In genomic region chr5:115391935-115392334, GRCm38 (mm10) we compare ENCODE assay signal across 29 mouse cellular contexts. TPM values are rescaled to one million over a fixed set of nuclear protein-coding genes. Genes with fewer than 3 reads are reported as not detected.
DNase-seq lines count a peak whose midpoint lies in the region; ATAC-seq and TF ChIP-seq lines count a peak whose summit lies in the region.
"Had no signal": no experiment of that assay in that cellular context is flagged by ENCODE, and none has a peak within 500 bp of the region (broad histone marks: within the 10 kb centered on the region; RNA-seq: fewer than 3 reads in every experiment).

No protein-coding gene starts in this region.

- TF ChIP-seq CTCF in kidney, postnatal 0 days (IDR thresholded peaks at IDR 0.05; ENCODE audit: low read depth), result no peak
- no peak for TF ChIP-seq CTCF in thymus, adult 2 months (IDR thresholded peaks at IDR 0.05; ENCODE audit: borderline replicate concordance, control insufficient read depth, extremely low read depth, insufficient read depth, low read length, poor library complexity)

- no peaks in the 10 kb centered on the region for H3K36me3 ChIP-seq in heart, embryonic 10.5 days
- H3K36me3 ChIP-seq in kidney, postnatal 0 days (ENCODE audit: insufficient read depth, low read length), result no peaks in the 10 kb centered on the region
- H3K36me3 ChIP-seq in embryonic facial prominence, embryonic 12.5 days, result no peaks in the 10 kb centered on the region
- H3K36me3 ChIP-seq in embryonic facial prominence, embryonic 15.5 days, result no peaks in the 10 kb centered on the region
- H3K36me3 ChIP-seq in thymus, adult 2 months (ENCODE audit: control insufficient read depth, insufficient read depth, low read length), result no peaks in the 10 kb centered on the region
- H3K36me3 ChIP-seq: heart, embryonic 15.5 days; limb, embryonic 10.5 days; limb, embryonic 15.5 days; liver, embryonic 13.5 days; neural tube, embryonic 13.5 days had no signal

- H3K9ac ChIP-seq in kidney, postnatal 0 days (ENCODE audit: low read depth, low read length), result no peak overlapping the region
- no peak overlapping the region for H3K9ac ChIP-seq in embryonic facial prominence, embryonic 12.5 days
- H3K9ac ChIP-seq in embryonic facial prominence, embryonic 15.5 days, result no peak overlapping the region
- H3K9ac ChIP-seq: forebrain, postnatal 0 days; heart, embryonic 15.5 days; hindbrain, embryonic 14.5 days; limb, embryonic 15.5 days; liver, embryonic 13.5 days; neural tube, embryonic 13.5 days had no signal

- no peak for TF ChIP-seq POLR2A in thymus, adult 2 months (IDR thresholded peaks at IDR 0.05; ENCODE audit: control insufficient read depth, extremely low read depth, insufficient read depth, low read length, poor library complexity)

- H3K4me3 ChIP-seq in heart, embryonic 10.5 days, result no peak overlapping the region
- no peak overlapping the region for H3K4me3 ChIP-seq in kidney, postnatal 0 days (replicated peaks; ENCODE audit: low read depth, low read length)
- no peak overlapping the region for H3K4me3 ChIP-seq in embryonic facial prominence, embryonic 12.5 days
- H3K4me3 ChIP-seq in embryonic facial prominence, embryonic 15.5 days (replicated peaks), result no peak overlapping the region
- H3K4me3 ChIP-seq in thymus, adult 2 months (ENCODE audit: control insufficient read depth, insufficient read depth, low read length), result no peak overlapping the region
- H3K4me3 ChIP-seq: erythroblast, embryonic 14.5 days; heart, embryonic 15.5 days; limb, embryonic 10.5 days; limb, embryonic 15.5 days; liver, embryonic 13.5 days; megakaryocyte, embryonic 14.5 days; neural tube, embryonic 13.5 days had no signal

- peak overlapping the region; percentile 22; the same call in 1 of the 2 replicates for H3K27ac ChIP-seq in heart, embryonic 10.5 days
- H3K27ac ChIP-seq in kidney, postnatal 0 days, result no peak overlapping the region
- peak overlapping the region; percentile 43; the same call in 1 of the 2 replicates for H3K27ac ChIP-seq in embryonic facial prominence, embryonic 12.5 days
- peak overlapping the region; percentile 51; the same call in 1 of the 2 replicates for H3K27ac ChIP-seq in embryonic facial prominence, embryonic 15.5 days (replicated peaks)
- no peak overlapping the region for H3K27ac ChIP-seq in thymus, adult 2 months (ENCODE audit: control insufficient read depth, insufficient read depth, low read length)
- H3K27ac ChIP-seq: heart, embryonic 15.5 days; hindbrain, embryonic 14.5 days; limb, embryonic 10.5 days; limb, embryonic 15.5 days; liver, embryonic 13.5 days; neural tube, embryonic 13.5 days had no signal

- ATAC-seq in kidney, postnatal 0 days (replicated peaks; ENCODE audit: low FRiP score, low read depth), result no peak
- ATAC-seq in embryonic facial prominence, embryonic 12.5 days (ENCODE audit: insufficient number of reproducible peaks, insufficient read depth, low FRiP score, low TSS enrichment), result no peak
- no peak for ATAC-seq in embryonic facial prominence, embryonic 15.5 days (ENCODE audit: insufficient number of reproducible peaks, low FRiP score, low TSS enrichment, low read depth)
- ATAC-seq: CD4-positive, CD25-positive, alpha-beta regulatory T cell, adult 4 months; forebrain, postnatal 0 days; lung, postnatal 0 days had no signal

- 28% methylated on average over 9 of the region's 9 CpGs for WGBS in heart, embryonic 10.5 days
- 14% methylated on average over 9 of the region's 9 CpGs for WGBS in kidney, postnatal 0 days
- 25% methylated on average over 9 of the region's 9 CpGs for WGBS in embryonic facial prominence, embryonic 12.5 days
- 13% methylated on average over 9 of the region's 9 CpGs for WGBS in embryonic facial prominence, embryonic 15.5 days
- WGBS in thymus, adult 2 months, result 63% methylated on average over 9 of the region's 9 CpGs

- no peak for DNase-seq in heart, embryonic 10.5 days (ENCODE audit: low spot score)
- no peak for DNase-seq in heart, postnatal 4 days
- DNase-seq in kidney, postnatal 0 days (ENCODE audit: low spot score), result peak; percentile 28
- DNase-seq in kidney, adult 8-10 months, result no peak
- no peak for DNase-seq in thymus, adult 2 months
- DNase-seq: adrenal gland, adult 2 months; adrenal gland, postnatal 36 days; cerebellum, adult 2 months; cerebellum, postnatal 14 days; forebrain, postnatal 0 days; kidney, adult 18-20 months; kidney, postnatal 10 days; layer of hippocampus, adult 9-11 months; liver, embryonic 13.5 days; lung, adult 18-20 months; lung, postnatal 4 days; right cerebral cortex, postnatal 4 days; thymus, postnatal 25 days had no signal

- peaks cover 25% of the 10 kb centered on the region for H3K4me1 ChIP-seq in heart, embryonic 10.5 days
- peaks cover 3% of the 10 kb centered on the region; the same call in 1 of the 2 replicates for H3K4me1 ChIP-seq in kidney, postnatal 0 days (replicated peaks; ENCODE audit: insufficient read depth, low read length)
- peaks cover 19% of the 10 kb centered on the region for H3K4me1 ChIP-seq in embryonic facial prominence, embryonic 12.5 days
- H3K4me1 ChIP-seq in embryonic facial prominence, embryonic 15.5 days, result peaks cover 14% of the 10 kb centered on the region
- H3K4me1 ChIP-seq in thymus, adult 2 months (replicated peaks; ENCODE audit: control insufficient read depth, insufficient read depth, low read length), result no peaks in the 10 kb centered on the region
- H3K4me1 ChIP-seq: liver, embryonic 13.5 days had no signal

- H3K4me2 ChIP-seq in kidney, postnatal 0 days (ENCODE audit: low read length), result no peak overlapping the region
- H3K4me2 ChIP-seq in embryonic facial prominence, embryonic 12.5 days (replicated peaks), result no peak overlapping the region
- H3K4me2 ChIP-seq in embryonic facial prominence, embryonic 15.5 days (replicated peaks), result no peak overlapping the region
- H3K4me2 ChIP-seq: heart, embryonic 15.5 days; hindbrain, embryonic 14.5 days; limb, embryonic 15.5 days; liver, embryonic 13.5 days; neural tube, embryonic 13.5 days had no signal

- H3K9me3 ChIP-seq in heart, embryonic 10.5 days, result no peaks in the 10 kb centered on the region
- no peaks in the 10 kb centered on the region for H3K9me3 ChIP-seq in kidney, postnatal 0 days (replicated peaks; ENCODE audit: low read length)
- H3K9me3 ChIP-seq in embryonic facial prominence, embryonic 12.5 days, result no peaks in the 10 kb centered on the region
- no peaks in the 10 kb centered on the region for H3K9me3 ChIP-seq in embryonic facial prominence, embryonic 15.5 days (replicated peaks)
- H3K9me3 ChIP-seq: heart, embryonic 15.5 days; limb, embryonic 10.5 days; limb, embryonic 15.5 days; liver, embryonic 13.5 days; megakaryocyte, embryonic 14.5 days; neural tube, embryonic 13.5 days had no signal

- 0 out of 2 replicates have a peak, but pooled peaks cover 5% of the 10 kb centered on the region for H3K27me3 ChIP-seq in heart, embryonic 10.5 days (ENCODE audit: insufficient read depth, poor library complexity, severe bottlenecking)
- no peaks in the 10 kb centered on the region for H3K27me3 ChIP-seq in kidney, postnatal 0 days (ENCODE audit: insufficient read depth, low read length)
- H3K27me3 ChIP-seq in embryonic facial prominence, embryonic 12.5 days, result no peaks in the 10 kb centered on the region
- H3K27me3 ChIP-seq in embryonic facial prominence, embryonic 15.5 days, result no peaks in the 10 kb centered on the region
- H3K27me3 ChIP-seq in thymus, adult 2 months (ENCODE audit: control insufficient read depth, insufficient read depth, low read length), result peaks cover 4% of the 10 kb centered on the region
- H3K27me3 ChIP-seq: limb, embryonic 15.5 days; neural tube, embryonic 13.5 days had no signal

RNA-seq across cellular contexts. Expression of gene Msi1, which starts 37.5 kb away (rescaled TPM):
- polyA plus RNA-seq in heart, embryonic 10.5 days (2016; fragmentation: Nextera tagmentation; extraction: Ambion mirVana), result 9.6 and 17.1 TPM in 2 replicates
- 1 to 10 TPM; 6.2 to 7.7 TPM for total RNA-seq in heart, postnatal 4 days (2021)
- polyA plus RNA-seq in kidney, postnatal 0 days (2015; fragmentation: Nextera tagmentation; extraction: Ambion mirVana), result 12.4 and 13.3 TPM in 2 replicates
- polyA plus RNA-seq in embryonic facial prominence, embryonic 12.5 days (2016; fragmentation: Nextera tagmentation; extraction: Ambion mirVana), result 38.7 and 40.2 TPM in 2 replicates
- polyA plus RNA-seq in embryonic facial prominence, embryonic 15.5 days (2015; fragmentation: Nextera tagmentation; extraction: Ambion mirVana), result 14.1 and 19.1 TPM in 2 replicates
- 6.1 and 6.6 TPM in 2 replicates for polyA plus RNA-seq in thymus, adult 2 months (2012; rRNA removed)
- polyA plus RNA-seq: CD4-positive, CD25-positive, alpha-beta regulatory T cell, adult 4 months had no signal

RNA-seq across cellular contexts. Expression of gene Cox6a1, which starts 43.2 kb away (rescaled TPM):
- 1,049 and 1,325 TPM in 2 replicates for polyA plus RNA-seq in heart, embryonic 10.5 days (2016; fragmentation: Nextera tagmentation; extraction: Ambion mirVana)
- total RNA-seq in heart, postnatal 4 days (2021), result 100 to 1,000 TPM; 619 to 662 TPM
- 1,591 and 1,635 TPM in 2 replicates for polyA plus RNA-seq in kidney, postnatal 0 days (2015; fragmentation: Nextera tagmentation; extraction: Ambion mirVana)
- 652 and 721 TPM in 2 replicates for polyA plus RNA-seq in embryonic facial prominence, embryonic 12.5 days (2016; fragmentation: Nextera tagmentation; extraction: Ambion mirVana)
- polyA plus RNA-seq in embryonic facial prominence, embryonic 15.5 days (2015; fragmentation: Nextera tagmentation; extraction: Ambion mirVana), result 850 and 892 TPM in 2 replicates
- 2,836 and 2,976 TPM in 2 replicates for polyA plus RNA-seq in thymus, adult 2 months (2012; rRNA removed)

RNA-seq across cellular contexts. Expression of gene Triap1, which starts 50.9 kb away (rescaled TPM):
- 40.3 and 46.7 TPM in 2 replicates for polyA plus RNA-seq in heart, embryonic 10.5 days (2016; fragmentation: Nextera tagmentation; extraction: Ambion mirVana)
- total RNA-seq in heart, postnatal 4 days (2021), result 10 to 100 TPM; 23.4 to 26.8 TPM
- polyA plus RNA-seq in kidney, postnatal 0 days (2015; fragmentation: Nextera tagmentation; extraction: Ambion mirVana), result 58.7 and 59.0 TPM in 2 replicates
- polyA plus RNA-seq in embryonic facial prominence, embryonic 12.5 days (2016; fragmentation: Nextera tagmentation; extraction: Ambion mirVana), result 55.5 and 56.7 TPM in 2 replicates
- 56.4 and 66.2 TPM in 2 replicates for polyA plus RNA-seq in embryonic facial prominence, embryonic 15.5 days (2015; fragmentation: Nextera tagmentation; extraction: Ambion mirVana)
- 10.7 and 12.8 TPM in 2 replicates for polyA plus RNA-seq in thymus, adult 2 months (2012; rRNA removed)

RNA-seq across cellular contexts. Expression of gene Gatc, which starts 51.0 kb away (rescaled TPM):
- 22.8 and 25.8 TPM in 2 replicates for polyA plus RNA-seq in heart, embryonic 10.5 days (2016; fragmentation: Nextera tagmentation; extraction: Ambion mirVana)
- 10 to 100 TPM; 17.3 to 19.3 TPM for total RNA-seq in heart, postnatal 4 days (2021)
- polyA plus RNA-seq in kidney, postnatal 0 days (2015; fragmentation: Nextera tagmentation; extraction: Ambion mirVana), result 19.8 and 20.8 TPM in 2 replicates
- polyA plus RNA-seq in embryonic facial prominence, embryonic 12.5 days (2016; fragmentation: Nextera tagmentation; extraction: Ambion mirVana), result 29.0 and 30.0 TPM in 2 replicates
- polyA plus RNA-seq in embryonic facial prominence, embryonic 15.5 days (2015; fragmentation: Nextera tagmentation; extraction: Ambion mirVana), result 28.7 and 33.9 TPM in 2 replicates
- polyA plus RNA-seq in thymus, adult 2 months (2012; rRNA removed), result 10.1 and 11.3 TPM in 2 replicates

Comparison
In these comparisons a context has a peak if more than half of its experiments do, and no peak if none do; other contexts are left out.
1. H3K27ac ChIP-seq: peak in heart, embryonic 10.5 days (single experiment), embryonic facial prominence, embryonic 12.5 days (single experiment) and embryonic facial prominence, embryonic 15.5 days (single experiment); none in kidney, postnatal 0 days (single experiment) and thymus, adult 2 months (single experiment).